Mouse (Mus musculus) forebrain, embryonic 15.5 days (tissue): ENCODE measurements around the gene Flywch2. TPM values are rescaled to one million over a fixed set of nuclear protein-coding genes. Genes with fewer than 3 reads are reported as not detected.
"Not testable (repeated sequence)": the region's sequence is repeated elsewhere in the genome, so short reads cannot be mapped to it uniquely, and the experiment has no call there.

Source experiments
- ATAC-seq: fragments of 200-750 bp; cut with Nextera tagmentation; replicated peaks from 2 replicates; pipeline ENCODE4 v1.8.0; 2017; ENCODE audit warnings: mild to moderate bottlenecking, moderate TSS enrichment, moderate library complexity
- H3K27ac ChIP-seq: fragments of 300-500 bp; sonication (generic); replicated peaks from 2 replicates; pipeline ENCODE4 v1.5.1; 2015; ENCODE audit warnings: mild to moderate bottlenecking, inconsistent platforms
- H3K27me3 ChIP-seq: fragments of 300-500 bp; sonication (generic); 2 replicates; pipeline ENCODE4 v1.6.1; 2015; ENCODE audit warnings: inconsistent platforms
- H3K36me3 ChIP-seq: fragments of 300-500 bp; sonication (generic); 2 replicates; pipeline ENCODE4 v1.6.1; 2015; ENCODE audit warnings: mild to moderate bottlenecking, inconsistent platforms
- H3K4me1 ChIP-seq: fragments of 300-500 bp; sonication (generic); 2 replicates; pipeline ENCODE4 v1.6.1; 2015; ENCODE audit warnings: inconsistent platforms
- H3K4me2 ChIP-seq: fragments of 300-500 bp; sonication (generic); replicated peaks from 2 replicates; pipeline ENCODE4 v1.6.1; 2015; ENCODE audit warnings: mild to moderate bottlenecking, inconsistent platforms
- H3K4me3 ChIP-seq: fragments of 300-500 bp; sonication (generic); 2 replicates; pipeline ENCODE4 v1.5.1; 2015; ENCODE audit warnings: mild to moderate bottlenecking, inconsistent platforms
- H3K9ac ChIP-seq: fragments of 300-500 bp; sonication (generic); replicated peaks from 2 replicates; pipeline ENCODE4 v1.6.1; 2015; ENCODE audit warnings: mild to moderate bottlenecking, inconsistent platforms
- H3K9me3 ChIP-seq: fragments of 300-500 bp; sonication (generic); 2 replicates; pipeline ENCODE4 v1.6.1; 2016; ENCODE audit warnings: inconsistent platforms
- WGBS: fragments of 180-500 bp; shearing (Covaris S2); methylation state at CpG from one replicate; pipeline ENCODE4 v1.1.7; 2015; ENCODE audit warnings: mixed read lengths; 5-methylcytosine and 5-hydroxymethylcytosine counted together
- polyA plus RNA-seq: library from polyadenylated mRNA; unstranded; fragments of >200 nt; fragmentation: Nextera tagmentation; extraction: Ambion mirVana; gene quantifications from 2 replicates; pipeline ENCODE4 v1.2.1, GENCODE M21; 2015

Gene Flywch2
- polyA plus RNA-seq, 1 experiment from 2014 or later = 31.9 TPM

DNA sequence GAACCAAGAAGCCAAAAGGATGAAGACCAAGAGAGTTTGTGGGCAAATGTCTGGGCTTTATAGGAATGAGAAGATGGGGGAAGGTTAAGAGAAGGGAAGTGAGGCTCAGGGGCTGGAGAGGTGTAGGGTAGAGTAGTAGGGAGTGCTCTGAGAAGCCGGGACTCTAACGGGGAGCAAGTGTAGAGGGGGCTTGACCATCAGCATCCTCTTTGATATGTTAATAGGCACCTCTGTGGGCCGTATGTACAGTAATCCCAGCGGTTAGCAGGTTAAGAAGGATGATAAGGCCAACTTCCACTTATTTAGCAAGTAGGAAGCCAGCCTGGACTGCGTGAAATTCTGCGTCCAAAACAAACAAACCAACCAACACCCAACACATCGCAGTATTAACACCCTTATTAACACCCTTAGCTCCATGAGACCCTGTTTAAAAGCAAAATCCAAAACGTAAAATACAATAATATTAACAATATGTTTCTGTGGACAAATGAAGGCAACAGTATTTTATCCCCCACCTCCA is 3.9 kb upstream of the Flywch2 start:
- no peaks in the 10 kb centered on the region for H3K27me3 ChIP-seq
- peak overlapping the region; percentile 83 for H3K27ac ChIP-seq
- peak overlapping the region; percentile 66 for H3K9ac ChIP-seq
- H3K4me1 ChIP-seq = peaks cover 33% of the 10 kb centered on the region
- no peaks in the 10 kb centered on the region for H3K9me3 ChIP-seq
- no peaks in the 10 kb centered on the region for H3K36me3 ChIP-seq
- H3K4me3 ChIP-seq = peak overlapping the region; percentile 41
- no peak for ATAC-seq
- WGBS = 13% methylated on average over 8 of the region's 8 CpGs
- peak overlapping the region; percentile 69 for H3K4me2 ChIP-seq

DNA sequence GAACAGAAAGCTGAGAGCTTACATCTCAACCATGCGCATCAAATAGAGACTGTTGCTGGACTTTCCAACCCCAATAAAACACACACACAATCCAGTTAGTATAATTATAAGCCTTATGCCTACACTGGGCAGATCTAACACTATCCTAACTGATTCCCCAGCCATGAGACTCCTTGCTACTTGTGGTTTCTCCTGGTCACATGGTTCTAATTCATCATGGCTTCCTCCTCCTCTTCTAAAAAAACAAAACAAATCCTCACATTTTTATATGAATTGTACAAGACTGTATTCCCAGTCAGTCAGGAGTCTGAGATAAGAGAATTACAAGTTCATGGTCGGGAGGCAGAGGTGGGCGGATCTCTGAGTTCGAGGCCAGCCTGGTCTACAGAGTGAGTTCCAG is 3.1 kb upstream of the Flywch2 start:
- no peak overlapping the region for H3K27ac ChIP-seq
- no peak for ATAC-seq
- WGBS = 90% methylated on average over 4 of the region's 4 CpGs

DNA sequence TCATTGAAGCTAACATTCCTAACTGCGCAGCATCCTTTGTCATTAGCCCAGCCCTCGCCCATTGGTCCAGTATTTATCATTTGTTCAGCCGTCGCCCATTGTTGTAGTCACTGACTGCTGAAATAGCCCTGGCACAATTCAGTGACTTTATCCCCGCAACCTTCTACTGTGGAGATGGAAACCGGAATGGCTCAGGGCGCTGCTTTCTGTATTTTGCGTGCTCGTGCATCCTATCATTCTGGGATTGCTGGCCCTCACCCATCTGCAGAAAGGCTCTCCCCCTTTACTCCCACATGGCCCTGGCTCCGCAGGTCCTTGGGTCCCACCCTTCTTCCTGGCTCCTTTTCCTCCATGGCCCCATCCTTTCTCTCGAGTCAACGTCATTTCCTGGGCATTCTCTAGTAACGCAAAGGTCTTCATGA is 640 bp upstream of the Flywch2 start:
- peak overlapping the region; percentile 63 for H3K4me2 ChIP-seq
- no peaks in the 10 kb centered on the region for H3K36me3 ChIP-seq
- H3K9me3 ChIP-seq = no peaks in the 10 kb centered on the region
- H3K27ac ChIP-seq = peak overlapping the region; percentile 85
- peak overlapping the region; percentile 57 for H3K9ac ChIP-seq
- peak overlapping the region; percentile 50 for H3K4me3 ChIP-seq
- H3K27me3 ChIP-seq = no peaks in the 10 kb centered on the region
- H3K4me1 ChIP-seq = peaks cover 31% of the 10 kb centered on the region
- 8% methylated on average over 13 of the region's 13 CpGs for WGBS
- ATAC-seq = peak; percentile 52

More for the DNA sequence above, 3.1 kb upstream of the Flywch2 start:
- Histone ChIP-seq H3K36me3 (no peaks in the 10 kb centered on the region), H3K27me3 (no peaks in the 10 kb centered on the region), H3K4me2 (no peak overlapping the region), H3K4me3 (no peak overlapping the region), H3K9me3 (no peaks in the 10 kb centered on the region), H3K9ac (no peak overlapping the region), H3K4me1 (peaks cover 33% of the 10 kb centered on the region)

DNA sequence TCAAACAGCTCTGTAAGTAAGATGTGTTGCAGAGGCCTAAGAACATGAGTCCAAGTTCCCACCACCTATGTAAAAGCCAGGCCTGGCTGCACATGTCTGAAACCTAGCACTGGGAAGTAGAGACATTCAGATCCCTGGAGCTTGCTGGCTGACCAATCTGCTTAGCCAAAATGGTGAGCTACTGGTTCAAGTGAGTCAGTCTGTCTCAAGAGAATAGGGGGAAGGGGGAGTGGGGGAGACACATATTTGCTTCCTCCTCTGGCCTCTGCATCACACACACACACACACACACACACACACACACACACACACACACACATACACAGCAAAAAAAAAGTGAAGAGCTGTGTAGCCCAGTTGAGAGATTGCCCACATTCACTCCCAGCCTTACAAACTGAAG is 2.5 kb downstream of the Flywch2 start:
- Histone ChIP-seq H3K27ac (no peak overlapping the region), H3K9me3 (no peaks in the 10 kb centered on the region), H3K9ac (no peak overlapping the region), H3K36me3 (no peaks in the 10 kb centered on the region), H3K4me3 (no peak overlapping the region), H3K4me1 (peaks cover 12% of the 10 kb centered on the region), H3K4me2 (no peak overlapping the region), H3K27me3 (no peaks in the 10 kb centered on the region)
- no peak for ATAC-seq

DNA sequence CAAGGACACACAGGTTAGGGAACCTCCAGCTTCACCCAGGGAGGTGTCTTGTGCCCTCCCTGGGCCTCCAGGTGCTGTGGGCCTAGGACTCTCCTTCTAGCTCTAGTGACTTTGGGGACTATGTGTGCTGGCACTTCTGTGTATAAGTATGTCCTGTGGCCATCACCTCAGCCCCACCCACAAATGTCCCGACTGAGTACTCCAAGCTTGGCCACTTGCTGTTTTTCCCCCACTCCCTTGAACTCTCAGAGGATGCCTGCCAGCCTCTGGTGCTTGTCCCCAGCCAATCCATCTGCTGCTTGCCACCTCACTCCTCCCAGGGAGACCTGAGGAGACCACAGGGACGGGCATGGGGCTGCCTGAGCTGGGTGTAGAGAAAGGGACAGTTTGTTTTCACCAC is 7.4 kb downstream of the Flywch2 start:
- Histone ChIP-seq H3K4me1 (0 out of 2 replicates have a peak, but pooled peaks cover 4% of the 10 kb centered on the region), H3K27me3 (no peaks in the 10 kb centered on the region), H3K27ac (no peak overlapping the region), H3K4me3 (no peak overlapping the region), H3K9ac (no peak overlapping the region), H3K4me2 (no peak overlapping the region), H3K36me3 (no peaks in the 10 kb centered on the region), H3K9me3 (no peaks in the 10 kb centered on the region)
- WGBS = 43% methylated on average over 2 of the region's 2 CpGs
- ATAC-seq = no peak

DNA sequence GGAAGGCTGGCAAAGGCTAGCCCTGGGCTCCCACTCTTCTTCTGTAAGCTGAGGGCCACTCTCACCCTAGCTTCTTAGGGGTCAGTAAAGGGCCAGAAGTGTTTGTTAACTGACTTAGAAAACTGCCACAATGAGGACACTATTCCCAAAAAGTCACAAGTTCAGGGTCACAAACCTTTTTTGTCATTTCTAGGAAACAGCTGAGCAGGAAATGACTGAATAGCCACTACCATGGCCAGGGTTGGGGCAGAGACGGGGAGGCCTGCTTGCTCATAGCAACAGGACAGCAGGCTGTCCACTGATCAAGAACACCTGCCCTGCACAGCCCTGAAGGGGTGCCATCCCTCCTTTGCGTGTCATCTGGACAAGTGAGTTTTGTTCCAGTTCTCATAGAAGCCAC is 8.7 kb downstream of the Flywch2 start:
- H3K9me3 ChIP-seq = no peaks in the 10 kb centered on the region
- H3K4me1 ChIP-seq = peaks cover 5% of the 10 kb centered on the region
- no peak overlapping the region for H3K4me3 ChIP-seq
- no peaks in the 10 kb centered on the region for H3K27me3 ChIP-seq
- H3K27ac ChIP-seq = no peak overlapping the region
- H3K4me2 ChIP-seq = no peak overlapping the region
- ATAC-seq = no peak
- WGBS = 86% methylated on average over 2 of the region's 2 CpGs
- H3K9ac ChIP-seq = no peak overlapping the region
- H3K36me3 ChIP-seq = no peaks in the 10 kb centered on the region

DNA sequence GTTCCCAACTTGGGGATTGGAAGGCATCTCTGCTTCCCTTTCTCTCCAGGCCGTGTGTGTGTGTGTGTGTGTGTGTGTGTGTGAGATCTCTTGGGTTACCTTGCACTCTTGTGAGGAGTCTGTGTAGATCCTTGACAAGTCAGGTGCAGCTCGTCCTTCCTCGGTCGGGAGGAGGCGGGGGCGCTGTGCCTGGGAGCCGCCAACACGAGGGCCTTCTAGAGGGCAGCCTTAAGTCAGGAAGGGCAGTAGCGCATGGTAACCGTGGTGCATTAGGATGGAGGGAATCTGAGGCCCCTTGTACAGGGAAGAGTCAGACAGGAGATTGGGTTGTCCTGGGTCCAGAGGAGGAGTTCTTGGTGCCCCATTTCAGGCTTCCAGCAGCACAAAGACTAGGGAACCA is 9.7 kb downstream of the Flywch2 start:
- Histone ChIP-seq H3K27ac (no peak overlapping the region), H3K9me3 (no peaks in the 10 kb centered on the region), H3K4me2 (no peak overlapping the region), H3K36me3 (no peaks in the 10 kb centered on the region), H3K4me3 (no peak overlapping the region), H3K27me3 (no peaks in the 10 kb centered on the region), H3K9ac (no peak overlapping the region), H3K4me1 (peaks cover 8% of the 10 kb centered on the region)
- WGBS = 81% methylated on average over 10 of the region's 10 CpGs
- ATAC-seq = no peak

DNA sequence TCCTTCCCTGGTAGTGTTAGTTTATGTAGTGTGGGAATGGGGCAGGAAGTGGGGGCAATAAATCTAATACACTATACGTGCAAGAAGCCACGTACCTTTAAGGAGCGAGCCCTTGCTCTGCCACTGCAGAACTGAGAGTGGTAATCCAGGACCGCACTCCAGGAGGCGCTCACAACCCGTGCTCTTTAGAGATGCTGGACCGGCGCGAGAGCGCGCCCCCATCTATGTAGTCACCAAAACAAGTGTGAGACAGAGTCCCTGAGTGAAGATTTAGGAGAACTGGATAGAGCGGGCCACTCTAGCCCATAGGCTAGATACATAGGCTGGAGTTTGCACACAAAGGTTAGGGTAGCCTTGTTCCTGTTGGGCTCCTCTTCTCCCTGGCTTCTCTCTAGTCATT is 11.8 kb downstream of the Flywch2 start:
- Histone ChIP-seq H3K27ac (no peak overlapping the region), H3K27me3 (no peaks in the 10 kb centered on the region), H3K9ac (no peak overlapping the region), H3K9me3 (no peaks in the 10 kb centered on the region), H3K36me3 (no peaks in the 10 kb centered on the region), H3K4me3 (no peak overlapping the region), H3K4me1 (peaks cover 21% of the 10 kb centered on the region), H3K4me2 (no peak overlapping the region)
- ATAC-seq = no peak
- 5% methylated on average over 12 of the region's 12 CpGs for WGBS

DNA sequence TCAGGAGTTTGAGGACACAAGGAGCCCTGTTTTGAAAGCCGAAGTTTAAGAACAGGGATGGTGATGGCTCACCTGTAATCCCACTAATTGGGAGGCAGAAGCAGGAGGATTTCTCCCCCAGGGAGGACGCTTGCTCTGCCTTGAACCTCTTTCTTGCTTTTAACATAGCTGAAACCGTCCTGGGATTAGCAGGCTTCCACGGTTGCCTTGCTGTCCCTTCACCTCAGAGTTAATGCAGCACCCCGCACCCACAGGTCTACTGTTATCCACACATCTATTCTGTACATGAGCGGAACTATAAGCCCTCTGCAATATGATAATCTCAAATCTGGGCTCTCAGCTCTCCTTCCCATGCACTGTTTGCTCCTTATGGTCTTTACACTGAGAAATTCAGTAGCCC is 12.2 kb downstream of the Flywch2 start:
- Histone ChIP-seq H3K4me3 (no peak overlapping the region), H3K27ac (no peak overlapping the region), H3K36me3 (no peaks in the 10 kb centered on the region), H3K9ac (no peak overlapping the region), H3K27me3 (no peaks in the 10 kb centered on the region), H3K9me3 (no peaks in the 10 kb centered on the region), H3K4me1 (peaks cover 21% of the 10 kb centered on the region), H3K4me2 (no peak overlapping the region)
- ATAC-seq = no peak
- 77% methylated on average over 6 of the region's 6 CpGs for WGBS

DNA sequence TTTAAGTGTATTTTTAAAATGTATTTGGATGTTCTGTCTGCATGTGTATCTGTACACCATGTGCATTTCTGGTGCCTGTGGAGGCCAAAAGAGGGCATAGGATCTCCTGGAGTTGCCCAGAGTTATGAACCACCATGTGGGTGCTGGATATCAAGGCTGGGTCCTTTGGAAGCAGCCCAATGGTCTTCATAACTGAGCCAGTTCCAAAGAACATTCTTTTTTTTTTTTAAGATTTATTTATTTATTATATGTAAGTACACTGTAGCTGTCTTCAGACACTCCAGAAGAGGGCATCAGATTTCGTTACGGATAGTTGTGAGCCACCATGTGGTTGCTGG is 13.7 kb downstream of the Flywch2 start:
- not testable (repeated sequence) for H3K9me3 ChIP-seq, H3K9ac ChIP-seq, H3K27me3 ChIP-seq, ATAC-seq, H3K36me3 ChIP-seq
- Histone ChIP-seq H3K4me1 (peaks cover 21% of the 10 kb centered on the region), H3K27ac (peak overlapping the region; percentile 56), H3K4me3 (peak overlapping the region; percentile 96), H3K4me2 (peak overlapping the region; percentile 50)
- 85% methylated on average over 2 of the region's 2 CpGs for WGBS

DNA sequence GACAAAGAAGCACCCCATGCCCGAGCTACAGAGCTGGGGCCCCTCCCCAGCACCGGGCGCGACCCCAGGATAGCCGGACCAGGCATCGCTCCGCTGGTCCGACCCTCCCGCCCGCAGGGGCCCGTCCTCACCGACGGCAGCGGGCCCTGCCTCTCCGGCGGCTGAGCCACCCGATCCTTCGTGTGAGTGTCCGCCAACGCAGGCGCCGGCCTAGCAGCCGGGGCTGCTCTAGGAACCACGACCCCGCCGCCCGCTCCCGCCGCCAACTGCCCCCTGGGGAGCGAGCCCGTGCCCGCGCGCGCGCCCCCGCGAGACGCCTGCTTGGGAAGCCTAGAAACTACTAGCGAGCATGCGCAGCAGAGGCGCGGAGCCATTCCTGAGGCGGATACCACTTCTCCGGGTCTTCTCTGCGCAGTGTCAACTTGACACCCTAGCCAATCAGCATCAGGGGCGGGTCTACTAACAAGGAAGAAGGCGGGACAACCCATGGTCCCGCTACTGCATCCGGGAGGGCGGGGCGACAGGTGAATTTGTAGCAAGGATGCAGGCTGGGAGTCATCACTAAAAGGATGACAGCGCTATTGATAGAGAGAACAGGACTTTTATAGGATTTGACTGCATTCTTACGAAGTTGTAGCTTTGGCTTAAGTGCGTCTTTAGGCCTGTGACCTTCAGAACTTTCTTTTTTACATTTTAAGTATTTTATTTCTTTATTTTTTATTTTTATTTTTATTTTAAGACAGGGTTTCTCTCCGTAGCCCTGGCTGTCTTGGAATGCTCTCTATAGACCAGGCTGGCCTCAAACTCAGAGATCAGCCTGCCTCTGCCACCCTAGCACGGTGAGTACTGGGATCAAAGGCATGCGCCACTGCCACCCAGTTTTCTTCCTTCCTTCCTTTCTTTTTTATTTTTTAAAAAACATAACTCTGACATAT is 14.3 kb downstream of the Flywch2 start, which contains the start of gene Flywch1:
Flywch1 (minus strand) TSS at position 319 of the 935 bp plus-strand sequence.
- peaks cover 21% of the 10 kb centered on the region for H3K4me1 ChIP-seq
- no peaks in the 10 kb centered on the region for H3K9me3 ChIP-seq
- H3K27ac ChIP-seq = peak within 1 kb of the TSS; percentile 85
- H3K4me2 ChIP-seq = peak within 1 kb of the TSS; percentile 50
- H3K9ac ChIP-seq = peak within 1 kb of the TSS; percentile 98
- H3K4me3 ChIP-seq = peak within 1 kb of the TSS; percentile 96
- 4% methylated on average over 58 of the region's 58 CpGs for WGBS
- H3K36me3 ChIP-seq = no peaks in the 10 kb centered on the region; the same call in 1 of the 2 replicates
- ATAC-seq = peak; percentile 99
- H3K27me3 ChIP-seq = no peaks in the 10 kb centered on the region

DNA sequence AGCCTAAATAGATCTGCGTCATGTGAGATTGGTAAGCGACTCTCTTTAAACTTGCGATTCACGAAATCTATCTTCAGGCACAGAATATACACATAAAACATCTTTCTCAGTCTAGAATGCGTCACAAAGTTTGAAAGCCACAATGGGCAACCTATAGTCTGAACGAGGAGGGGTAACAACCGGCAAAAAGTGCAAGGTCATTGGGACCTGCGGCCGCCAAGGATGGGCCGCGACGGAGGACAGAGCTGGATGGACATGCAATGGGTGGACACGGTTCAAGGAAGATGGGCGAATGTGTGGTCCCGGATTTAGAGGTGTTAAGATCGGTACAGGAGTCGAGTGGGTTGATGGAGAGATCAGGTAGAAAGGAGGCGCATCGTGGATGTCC is 15.0 kb downstream of the Flywch2 start:
- ATAC-seq = no peak
- H3K9me3 ChIP-seq = no peaks in the 10 kb centered on the region
- H3K36me3 ChIP-seq = no peaks in the 10 kb centered on the region; the same call in 1 of the 2 replicates
- WGBS = 0% methylated on average over 19 of the region's 19 CpGs
- no peaks in the 10 kb centered on the region for H3K27me3 ChIP-seq
- peak overlapping the region; percentile 98 for H3K9ac ChIP-seq
- H3K4me2 ChIP-seq = peak overlapping the region; percentile 50
- peak overlapping the region; percentile 96 for H3K4me3 ChIP-seq
- H3K4me1 ChIP-seq = peaks cover 21% of the 10 kb centered on the region
- peak overlapping the region; percentile 85 for H3K27ac ChIP-seq
